Mouse (Mus musculus) brain, embryonic 14.5 days (tissue): ENCODE results near the gene Nufip1.

Experiments used
- CTCF ChIP-seq: fragments of 200-500 bp; IDR thresholded peaks from 2 replicates; pipeline ENCODE4 v1.5.1; 2012; ENCODE audit warnings: inconsistent platforms, mild to moderate bottlenecking, moderate library complexity, borderline replicate concordance; ENCODE audit not compliant: insufficient read depth, insufficient read length; ENCODE audit errors: extremely low read depth
- POLR2A ChIP-seq: fragments of 200-500 bp; IDR thresholded peaks from 2 replicates; pipeline ENCODE4 v1.6.1; 2012; ENCODE audit warnings: mild to moderate bottlenecking, inconsistent platforms, borderline replicate concordance; ENCODE audit not compliant: poor library complexity, insufficient read depth, insufficient read length, severe bottlenecking; ENCODE audit errors: extremely low read depth

- TF ChIP-seq POLR2A (no peak), CTCF (no peak)
These were observed 75.6 kb downstream of the Nufip1 start for GRCm38 (mm10) chr14:76186299-76186698.
